Mouse (Mus musculus) liver, embryonic 12.5 days (tissue): Measurements from ENCODE around the gene Spn. TPM values are rescaled to one million over a fixed set of nuclear protein-coding genes. Genes with fewer than 3 reads are reported as not detected.
"Not testable (repeated sequence)": the region's sequence is repeated elsewhere in the genome, so short reads cannot be mapped to it uniquely, and the experiment has no call there.

Source experiments
- ATAC-seq: fragments of 200-750 bp; cut with Nextera tagmentation; 2 replicates; pipeline ENCODE4 v1.8.0; 2017; ENCODE audit warnings: moderate number of reproducible peaks, mild to moderate bottlenecking, moderate library complexity
- H3K27ac ChIP-seq: fragments of 300-500 bp; sonication (generic); 2 replicates; pipeline ENCODE4 v1.5.1; 2016; ENCODE audit warnings: mild to moderate bottlenecking
- H3K27me3 ChIP-seq: fragments of 300-500 bp; sonication (generic); replicated peaks from 2 replicates; pipeline ENCODE4 v1.6.1; 2016; ENCODE audit warnings: mild to moderate bottlenecking, moderate library complexity
- H3K36me3 ChIP-seq: fragments of 300-500 bp; sonication (generic); 2 replicates; pipeline ENCODE4 v1.6.1; 2016; ENCODE audit warnings: mild to moderate bottlenecking, moderate library complexity
- H3K4me1 ChIP-seq: fragments of 300-500 bp; sonication (generic); 2 replicates; pipeline ENCODE4 v1.6.1; 2016
- H3K4me2 ChIP-seq: fragments of 300-500 bp; sonication (generic); 2 replicates; pipeline ENCODE4 v1.6.1; 2016; ENCODE audit warnings: mild to moderate bottlenecking, moderate library complexity
- H3K4me3 ChIP-seq: fragments of 300-500 bp; sonication (generic); 2 replicates; pipeline ENCODE4 v1.5.1; 2016; ENCODE audit warnings: mild to moderate bottlenecking, moderate library complexity
- H3K9ac ChIP-seq: fragments of 300-500 bp; sonication (generic); 2 replicates; pipeline ENCODE4 v1.6.1; 2016; ENCODE audit warnings: mild to moderate bottlenecking, moderate library complexity
- H3K9me3 ChIP-seq: fragments of 300-500 bp; sonication (generic); replicated peaks from 2 replicates; pipeline ENCODE4 v1.6.1; 2016; ENCODE audit warnings: mild to moderate bottlenecking, moderate library complexity
- WGBS: fragments of 180-500 bp; shearing (Covaris S2); methylation state at CpG from one replicate; pipeline ENCODE4 v1.1.7; 2016; ENCODE audit not compliant: insufficient replicate concordance; 5-methylcytosine and 5-hydroxymethylcytosine counted together
- polyA plus RNA-seq: library from polyadenylated mRNA; unstranded; fragments of >200 nt; fragmentation: Nextera tagmentation; extraction: Ambion mirVana; gene quantifications from 2 replicates; pipeline ENCODE4 v1.2.1, GENCODE M21; 2016

Spn gene
- 7.3 and 7.4 TPM in 2 replicates for polyA plus RNA-seq

GRCm38 (mm10) chr7:127137262-127138017, at the start of gene Spn:
Spn (minus strand) TSS chr7:127137823.
- peak within 1 kb of the TSS; percentile 48 for H3K4me3 ChIP-seq
- 24% methylated on average over 9 of the region's 9 CpGs for WGBS
- peaks cover 86% of the 10 kb centered on the region for H3K4me1 ChIP-seq
- peaks cover 8% of the 10 kb centered on the region; the same call in 1 of the 2 replicates for H3K36me3 ChIP-seq
- H3K27ac ChIP-seq: peak within 1 kb of the TSS; percentile 85
- peak within 1 kb of the TSS; percentile 62 for H3K9ac ChIP-seq
- H3K27me3 ChIP-seq: no peaks in the 10 kb centered on the region
- H3K4me2 ChIP-seq: peak within 1 kb of the TSS; percentile 65
- no peaks in the 10 kb centered on the region for H3K9me3 ChIP-seq
- peak; percentile 54 for ATAC-seq

DNA sequence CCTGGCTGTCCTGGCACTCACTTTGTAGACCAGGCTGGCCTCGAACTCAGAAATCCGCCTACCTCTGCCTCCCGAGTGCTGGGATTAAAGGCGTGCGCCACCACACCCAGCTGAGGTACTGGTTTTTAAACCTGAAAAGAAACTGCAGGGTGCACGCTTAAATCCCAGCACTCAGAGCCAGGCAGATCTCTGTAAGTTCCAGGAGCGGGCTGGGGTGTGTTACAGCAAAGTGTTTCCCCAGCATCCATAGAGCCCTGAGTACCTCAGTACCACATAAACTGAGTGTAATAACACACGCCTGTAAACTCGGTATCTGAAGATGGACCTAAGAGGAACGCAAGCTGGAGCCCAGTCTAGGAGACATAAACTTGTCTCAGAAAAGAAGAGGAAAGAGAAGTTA, 49.7 kb upstream of the Spn start:
- H3K27ac ChIP-seq: no peak overlapping the region
- 69% methylated on average over 10 of the region's 10 CpGs for WGBS

GRCm38 (mm10) chr7:127185601-127186000, 48.0 kb upstream of the Spn start:
- no peaks in the 10 kb centered on the region for H3K36me3 ChIP-seq
- H3K4me1 ChIP-seq: peaks cover 59% of the 10 kb centered on the region
- no peak overlapping the region for H3K9ac ChIP-seq
- H3K27ac ChIP-seq: no peak overlapping the region
- ATAC-seq: no peak; the same call in 1 of the 2 replicates
- H3K9me3 ChIP-seq: no peaks in the 10 kb centered on the region
- 54% methylated on average over 3 of the region's 3 CpGs for WGBS
- H3K4me3 ChIP-seq: no peak overlapping the region
- H3K4me2 ChIP-seq: no peak overlapping the region
- no peaks in the 10 kb centered on the region for H3K27me3 ChIP-seq

More for the DNA sequence above, 49.7 kb upstream of the Spn start:
- Histone ChIP-seq H3K4me1 (peaks cover 45% of the 10 kb centered on the region), H3K4me3 (no peak overlapping the region), H3K9me3 (no peaks in the 10 kb centered on the region), H3K4me2 (no peak overlapping the region), H3K36me3 (peaks cover 14% of the 10 kb centered on the region), H3K9ac (no peak overlapping the region), H3K27me3 (no peaks in the 10 kb centered on the region)
- no peak for ATAC-seq

DNA sequence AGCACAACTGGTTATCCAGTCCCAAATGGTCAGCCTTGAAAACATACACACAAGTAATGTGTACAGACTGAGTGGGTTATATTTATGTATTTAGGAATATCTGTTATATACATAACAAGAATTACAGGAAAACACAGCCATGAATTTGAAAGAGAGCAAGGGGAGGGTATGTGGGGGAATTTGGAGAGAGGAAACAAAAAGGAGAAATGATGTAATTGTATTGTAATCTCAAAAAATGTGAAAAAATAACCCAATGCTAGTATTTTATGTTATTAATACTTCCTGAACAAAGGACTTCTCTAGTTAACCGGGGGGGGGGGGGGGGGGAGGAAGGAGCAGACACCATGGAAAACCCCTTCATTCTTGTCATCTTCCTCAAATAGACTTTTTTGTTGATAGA, 47.1 kb upstream of the Spn start:
- no peak overlapping the region for H3K9ac ChIP-seq
- 18% methylated on average over 1 of the region's 1 CpGs for WGBS
- no peaks in the 10 kb centered on the region for H3K27me3 ChIP-seq
- no peak overlapping the region for H3K4me3 ChIP-seq
- ATAC-seq: no peak
- peak overlapping the region; percentile 72 for H3K27ac ChIP-seq
- H3K36me3 ChIP-seq: no peaks in the 10 kb centered on the region
- H3K9me3 ChIP-seq: no peaks in the 10 kb centered on the region
- no peak overlapping the region for H3K4me2 ChIP-seq
- H3K4me1 ChIP-seq: peaks cover 66% of the 10 kb centered on the region

- H3K36me3 ChIP-seq: no peaks in the 10 kb centered on the region
- H3K4me2 ChIP-seq: peak overlapping the region; percentile 19; the same call in 1 of the 2 replicates
- peak overlapping the region; percentile 72 for H3K27ac ChIP-seq
- H3K9me3 ChIP-seq: no peaks in the 10 kb centered on the region; the same call in 1 of the 2 replicates
- peaks cover 60% of the 10 kb centered on the region for H3K4me1 ChIP-seq
- ATAC-seq: peak; percentile 59; the same call in 1 of the 2 replicates
- H3K4me3 ChIP-seq: no peak overlapping the region
- H3K9ac ChIP-seq: no peak overlapping the region
- 51% methylated on average over 6 of the region's 6 CpGs for WGBS
- H3K27me3 ChIP-seq: no peaks in the 10 kb centered on the region
Observed at GRCm38 (mm10) chr7:127183828-127184227, 46.2 kb upstream of the Spn start.

DNA sequence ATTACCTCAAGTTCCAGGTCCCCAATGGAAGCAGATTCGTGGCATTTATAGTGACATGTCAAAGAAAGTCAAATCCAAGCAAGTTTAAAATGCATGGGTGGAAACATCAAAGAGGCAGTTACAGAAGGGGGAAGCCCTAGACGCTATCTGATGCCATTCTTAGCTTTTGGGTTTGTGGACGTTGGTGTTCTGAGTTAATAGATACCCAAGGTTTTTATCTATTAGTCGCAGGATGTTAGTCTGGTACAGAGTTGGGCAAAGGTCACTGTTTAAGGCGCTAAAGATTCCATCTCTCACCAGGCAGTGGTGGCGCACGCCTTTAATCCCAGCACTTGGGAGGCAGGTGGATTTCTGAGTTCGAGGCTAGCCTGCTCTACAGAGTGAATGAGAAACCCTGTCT, 45.7 kb upstream of the Spn start:
- WGBS: 17% methylated on average over 8 of the region's 8 CpGs
- Histone ChIP-seq H3K27me3 (no peaks in the 10 kb centered on the region), H3K36me3 (no peaks in the 10 kb centered on the region), H3K27ac (peak overlapping the region; percentile 72), H3K4me3 (no peak overlapping the region), H3K9me3 (no peaks in the 10 kb centered on the region; the same call in 1 of the 2 replicates), H3K4me2 (peak overlapping the region; percentile 19; the same call in 1 of the 2 replicates), H3K4me1 (peaks cover 57% of the 10 kb centered on the region), H3K9ac (no peak overlapping the region)
- peak; percentile 78 for ATAC-seq

DNA sequence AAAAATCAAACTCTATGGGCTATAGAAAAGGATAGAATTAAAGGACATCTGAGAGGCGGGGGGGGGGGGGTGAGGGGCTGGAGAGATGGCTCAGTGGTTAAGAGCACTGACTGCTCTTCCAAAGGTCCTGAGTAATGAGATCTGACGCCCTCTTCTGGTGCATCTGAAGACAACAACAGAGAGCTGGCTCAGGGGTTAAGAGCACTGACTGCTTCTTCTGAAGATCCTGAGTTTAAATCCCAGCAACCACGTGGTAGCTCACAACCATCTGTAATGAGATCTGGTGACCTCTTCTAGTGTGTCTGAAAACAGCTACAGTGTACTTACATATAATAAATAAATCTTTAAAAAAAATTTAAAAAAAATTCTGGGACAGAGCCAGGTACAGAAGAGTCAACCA, 44.1 kb upstream of the Spn start:
- ATAC-seq, H3K9ac ChIP-seq, H3K27me3 ChIP-seq, H3K9me3 ChIP-seq, H3K4me2 ChIP-seq, H3K36me3 ChIP-seq, H3K27ac ChIP-seq, H3K4me3 ChIP-seq: not testable (repeated sequence)
- WGBS: 26% methylated on average over 3 of the region's 3 CpGs
- H3K4me1 ChIP-seq: peaks cover 68% of the 10 kb centered on the region

GRCm38 (mm10) chr7:127180783-127181182, 43.2 kb upstream of the Spn start:
- H3K4me2 ChIP-seq: no peak overlapping the region
- no peaks in the 10 kb centered on the region for H3K36me3 ChIP-seq
- no peak overlapping the region for H3K27ac ChIP-seq
- H3K4me1 ChIP-seq: peaks cover 68% of the 10 kb centered on the region
- 27% methylated on average over 2 of the region's 2 CpGs for WGBS
- no peak overlapping the region for H3K9ac ChIP-seq
- no peak for ATAC-seq
- no peak overlapping the region for H3K4me3 ChIP-seq
- no peaks in the 10 kb centered on the region for H3K27me3 ChIP-seq
- no peaks in the 10 kb centered on the region; the same call in 1 of the 2 replicates for H3K9me3 ChIP-seq

DNA sequence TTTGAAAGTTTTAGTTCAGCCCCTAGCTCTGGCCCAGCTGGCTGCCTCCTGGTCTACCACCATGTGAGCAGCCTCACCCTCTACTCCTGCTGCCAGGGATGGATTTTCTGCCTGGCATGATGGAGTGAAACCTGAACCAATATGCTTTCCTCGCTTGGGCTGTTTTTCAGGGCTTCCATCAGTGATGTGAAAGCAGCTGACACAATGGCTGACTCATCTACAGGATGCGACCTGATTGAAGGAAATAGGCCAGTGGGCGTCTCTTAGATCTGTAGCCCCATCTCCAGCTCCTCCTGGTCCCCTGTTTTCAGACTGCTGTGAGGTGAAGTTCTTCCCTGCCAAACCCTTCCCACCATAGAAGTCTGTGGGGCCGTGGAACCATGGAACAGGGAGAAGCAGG, 39.3 kb upstream of the Spn start:
- Histone ChIP-seq H3K27me3 (no peaks in the 10 kb centered on the region), H3K36me3 (no peaks in the 10 kb centered on the region), H3K4me2 (no peak overlapping the region), H3K4me3 (no peak overlapping the region), H3K9me3 (no peaks in the 10 kb centered on the region; the same call in 1 of the 2 replicates), H3K27ac (no peak overlapping the region), H3K9ac (no peak overlapping the region), H3K4me1 (peaks cover 34% of the 10 kb centered on the region)
- WGBS: 69% methylated on average over 4 of the region's 4 CpGs
- ATAC-seq: no peak

GRCm38 (mm10) chr7:127166501-127166900, 28.9 kb upstream of the Spn start:
- WGBS: 69% methylated on average over 5 of the region's 5 CpGs
- H3K4me3 ChIP-seq: no peak overlapping the region
- no peak for ATAC-seq
- no peak overlapping the region for H3K27ac ChIP-seq
- H3K4me1 ChIP-seq: 0 out of 2 replicates have a peak, but pooled peaks cover 14% of the 10 kb centered on the region
- H3K9ac ChIP-seq: no peak overlapping the region
- H3K9me3 ChIP-seq: no peaks in the 10 kb centered on the region; the same call in 1 of the 2 replicates
- H3K27me3 ChIP-seq: 0 out of 2 replicates have a peak, but pooled peaks cover 3% of the 10 kb centered on the region
- no peak overlapping the region for H3K4me2 ChIP-seq
- H3K36me3 ChIP-seq: no peaks in the 10 kb centered on the region

DNA sequence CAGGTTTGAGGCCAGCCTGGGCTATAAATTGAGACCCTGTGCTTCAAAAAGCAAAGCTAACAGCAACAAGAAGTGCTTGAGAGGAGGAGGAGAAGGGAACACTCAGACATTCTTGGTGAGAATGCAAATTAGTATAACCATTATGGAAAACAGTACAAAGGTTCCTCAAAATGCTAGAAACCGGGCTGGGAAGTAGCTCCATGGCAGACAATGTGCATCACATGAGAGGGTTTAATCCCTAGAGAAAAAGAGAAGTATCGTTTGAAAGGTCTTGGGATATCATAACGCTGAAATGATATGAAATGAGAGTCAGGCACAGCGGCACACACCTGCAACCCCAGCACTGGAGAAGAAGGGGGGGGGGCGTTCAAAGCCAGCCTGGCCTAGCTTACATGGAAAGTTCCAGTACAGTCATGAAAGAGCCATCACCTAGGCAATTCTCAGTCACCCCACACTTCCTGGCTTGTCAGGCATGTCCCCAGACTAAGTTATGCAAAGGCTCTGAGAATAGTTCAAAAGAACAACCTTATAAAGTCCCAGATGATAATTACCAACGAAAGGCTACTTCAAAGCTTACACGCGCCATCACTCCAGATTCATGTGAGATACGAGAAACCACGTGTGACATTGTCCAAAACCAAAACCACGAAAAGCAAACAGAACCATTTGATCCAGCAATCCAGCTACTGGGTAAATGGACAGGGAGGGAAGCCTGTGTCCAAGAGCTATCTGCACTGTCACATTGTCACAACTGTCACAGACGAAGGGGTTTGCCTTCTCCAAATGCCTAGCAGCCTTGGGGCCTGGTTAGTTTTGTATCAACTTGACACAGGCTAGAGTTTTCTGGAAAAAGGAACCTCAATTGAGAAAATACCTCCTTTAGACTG, 28.2 kb upstream of the Spn start:
- WGBS: 62% methylated on average over 12 of the region's 12 CpGs
- Histone ChIP-seq H3K9me3 (no peaks in the 10 kb centered on the region), H3K4me2 (no peak overlapping the region), H3K4me3 (no peak overlapping the region), H3K4me1 (0 out of 2 replicates have a peak, but pooled peaks cover 14% of the 10 kb centered on the region), H3K9ac (no peak overlapping the region), H3K36me3 (no peaks in the 10 kb centered on the region), H3K27me3 (0 out of 2 replicates have a peak, but pooled peaks cover 3% of the 10 kb centered on the region), H3K27ac (no peak overlapping the region)
- no peak for ATAC-seq

GRCm38 (mm10) chr7:127164002-127164401, 26.4 kb upstream of the Spn start:
- Histone ChIP-seq H3K27me3 (0 out of 2 replicates have a peak, but pooled peaks cover 3% of the 10 kb centered on the region), H3K36me3 (no peaks in the 10 kb centered on the region), H3K27ac (no peak overlapping the region), H3K9ac (no peak overlapping the region), H3K4me3 (no peak overlapping the region), H3K9me3 (no peaks in the 10 kb centered on the region), H3K4me2 (no peak overlapping the region), H3K4me1 (0 out of 2 replicates have a peak, but pooled peaks cover 14% of the 10 kb centered on the region)
- 74% methylated on average over 4 of the region's 4 CpGs for WGBS
- ATAC-seq: no peak
